Mouse (Mus musculus) embryo, embryonic 11 days (tissue): ENCODE results near the gene H13.
A peak's percentile ranks its signal among the peaks of the same experiment; 100 is the strongest.

Experiments
- DNase-seq: peaks from one replicate; pipeline ENCODE4 v3.0.0-alpha.2; 2015

Gene H13

DNA sequence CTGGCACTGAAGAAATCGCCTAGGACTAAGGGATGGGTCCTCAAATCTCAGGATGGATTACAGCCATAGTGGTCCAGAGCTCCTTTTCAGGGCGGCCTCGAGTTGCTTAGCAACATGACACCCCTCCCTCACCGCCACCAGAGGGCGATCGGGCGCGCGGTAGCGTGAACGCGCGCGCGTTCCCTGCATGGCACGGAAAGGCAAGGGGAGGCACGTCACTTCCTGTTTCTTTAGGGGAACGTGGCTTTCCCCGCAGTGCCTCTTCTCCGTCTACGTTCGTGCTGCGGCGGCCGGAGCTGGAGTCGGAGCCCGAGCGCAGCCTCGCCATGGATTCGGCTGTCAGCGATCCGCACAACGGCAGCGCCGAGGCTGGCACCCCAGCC lies at the start of gene H13:
H13 (plus strand) TSS at position 206 of the 383 bp plus-strand sequence.
- peak; percentile 97 for DNase-seq

GRCm38 (mm10) chr2:152620367-152621134 lies 48.7 kb upstream of the H13 start:
- no peak for DNase-seq

DNA sequence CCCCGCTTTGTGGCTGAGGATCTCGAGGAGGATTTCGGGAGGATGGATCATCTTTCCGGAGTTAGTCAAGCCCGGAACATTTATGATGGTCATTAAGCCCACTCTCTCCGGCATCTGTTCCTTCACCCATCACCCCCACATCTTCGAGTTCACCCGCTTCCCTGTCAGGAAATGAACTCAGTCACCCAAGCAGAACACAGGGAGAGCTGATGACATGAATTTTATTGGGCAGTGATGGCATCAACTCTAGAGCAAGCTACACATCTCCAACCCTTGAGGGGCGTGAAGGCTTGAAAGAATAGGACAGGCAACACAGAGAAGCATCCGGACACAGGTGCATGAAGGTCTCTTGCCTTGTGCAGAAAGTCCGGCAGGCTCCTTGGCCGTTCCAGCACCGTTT lies 47.1 kb upstream of the H13 start:
- DNase-seq = no peak

DNA sequence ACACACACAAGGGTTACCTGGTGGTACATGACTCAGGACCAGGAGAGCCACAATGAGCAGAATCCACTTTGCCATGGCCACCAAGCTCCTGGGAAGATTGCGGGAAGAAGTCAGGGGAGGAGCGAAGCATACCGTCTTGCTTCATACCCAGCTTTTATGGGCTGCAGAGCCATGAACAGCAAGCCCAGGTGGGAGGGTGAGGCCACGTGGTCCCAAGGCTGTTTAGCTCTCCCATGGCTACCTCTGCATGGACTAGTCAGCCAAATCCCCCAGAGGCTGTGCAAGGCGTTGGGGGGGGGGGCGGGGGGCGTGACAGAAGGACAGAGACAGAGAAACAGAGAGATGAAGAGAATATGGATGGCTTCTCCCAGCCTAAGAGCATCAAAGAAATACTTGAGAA lies 46.3 kb upstream of the H13 start, which contains the start of gene Defb25:
Defb25 (minus strand) TSS at position 101 of the 400 bp plus-strand sequence.
- no peak for DNase-seq

GRCm38 (mm10) chr2:152624566-152624965 lies 44.7 kb upstream of the H13 start:
- DNase-seq = no peak

GRCm38 (mm10) chr2:152625256-152625655 lies 44.0 kb upstream of the H13 start:
- DNase-seq = no peak

DNA sequence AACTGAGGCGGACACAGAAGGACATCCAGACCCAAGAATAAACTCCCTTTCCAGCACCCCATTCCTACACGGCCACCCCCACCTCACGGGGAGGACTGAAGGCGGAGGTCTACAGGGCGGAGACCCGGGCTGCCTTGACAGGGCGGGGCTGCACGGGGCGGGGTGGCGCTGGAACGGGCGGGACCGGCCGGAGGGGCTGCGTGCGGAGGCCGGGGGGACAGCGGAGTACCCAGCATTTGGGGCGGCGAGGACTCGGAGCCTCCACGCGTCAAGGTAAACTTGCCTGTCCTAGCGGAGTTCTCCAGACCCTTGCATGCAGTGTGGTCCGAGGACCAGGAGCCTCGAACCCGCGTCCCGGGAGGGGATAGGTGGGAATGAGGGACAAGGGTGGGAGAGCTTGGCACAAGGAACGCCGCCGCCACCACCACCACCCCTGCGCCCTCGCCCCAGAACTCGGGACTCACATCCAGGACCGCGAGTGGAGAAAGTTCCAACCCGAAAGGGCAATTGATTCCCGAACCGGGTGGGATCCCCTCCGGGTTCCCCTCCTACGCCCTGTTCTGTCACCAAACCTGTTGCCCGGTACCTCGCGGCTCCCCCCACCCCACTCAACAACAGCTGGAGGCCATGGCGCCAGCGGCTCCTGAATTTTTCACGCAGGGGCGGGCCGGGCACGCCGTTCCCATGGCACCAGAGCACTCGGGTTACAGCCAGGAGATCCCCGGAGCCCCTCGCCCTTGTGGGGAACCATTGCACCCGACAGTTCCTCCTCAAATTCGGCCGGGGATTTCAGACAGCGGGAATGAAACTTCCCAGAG lies 42.3 kb upstream of the H13 start, which contains the start of gene Rem1:
Rem1 (plus strand) TSS at position 178 of the 818 bp plus-strand sequence.
- DNase-seq = peak; percentile 58

DNA sequence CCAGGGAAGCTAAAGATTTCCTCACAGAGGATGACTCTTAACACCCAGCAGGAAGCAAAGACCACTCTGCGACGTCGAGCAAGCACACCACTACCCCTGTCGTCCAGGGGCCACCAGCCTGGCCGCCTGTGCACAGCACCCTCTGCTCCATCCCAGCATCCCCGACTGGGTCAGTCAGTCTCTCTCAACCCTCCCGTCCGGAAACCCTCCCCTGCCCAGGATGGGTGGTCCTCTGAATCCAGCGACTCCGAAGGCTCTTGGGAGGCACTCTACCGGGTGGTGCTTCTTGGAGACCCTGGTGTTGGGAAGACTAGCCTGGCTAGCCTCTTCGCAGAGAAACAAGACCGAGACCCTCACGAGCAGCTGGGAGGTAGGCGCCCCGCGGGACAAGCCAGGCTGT lies 41.2 kb upstream of the H13 start:
- DNase-seq = no peak

DNA sequence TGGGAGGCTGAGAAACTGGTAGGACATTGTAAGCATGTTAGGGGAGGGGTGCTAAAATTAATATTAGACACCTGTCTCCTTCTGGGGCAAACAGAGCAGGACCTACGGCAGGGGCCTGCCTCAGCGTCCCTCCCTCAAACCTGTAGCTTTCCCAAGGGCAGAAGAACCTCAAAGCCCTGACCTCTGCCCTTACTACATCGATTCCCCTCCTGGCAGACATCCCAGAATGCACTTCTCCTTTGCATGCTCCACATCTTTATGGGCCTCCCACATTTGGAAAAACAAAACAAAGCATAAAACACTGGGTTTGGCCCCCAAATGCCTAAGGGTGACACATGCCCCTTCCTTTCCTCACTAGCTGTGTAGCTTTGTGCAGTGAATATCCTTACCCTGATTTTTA lies 40.0 kb upstream of the H13 start:
- DNase-seq = no peak

- no peak for DNase-seq
These were observed 39.4 kb upstream of the H13 start for GRCm38 (mm10) chr2:152629904-152630303.

DNA sequence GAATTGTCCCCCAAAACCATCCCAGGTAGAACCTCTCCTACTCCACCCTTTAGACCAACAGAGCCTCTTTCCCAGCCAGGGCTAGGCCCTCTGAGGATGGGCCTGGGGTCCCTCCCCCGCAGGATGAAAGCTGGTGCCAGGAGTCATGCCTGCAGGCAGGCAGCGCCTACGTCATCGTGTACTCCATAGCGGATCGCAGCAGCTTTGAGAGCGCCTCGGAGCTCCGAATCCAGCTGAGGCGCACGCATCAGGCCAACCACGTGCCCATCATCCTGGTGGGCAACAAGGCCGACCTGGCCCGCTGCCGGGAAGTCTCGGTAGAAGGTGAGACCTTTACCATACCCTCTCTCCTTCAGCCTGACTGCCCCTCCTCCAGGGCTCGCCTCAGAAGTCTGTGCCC lies 35.9 kb upstream of the H13 start:
- DNase-seq = peak; percentile 63

GRCm38 (mm10) chr2:152634311-152634710 lies 35.0 kb upstream of the H13 start:
- DNase-seq = no peak

DNA sequence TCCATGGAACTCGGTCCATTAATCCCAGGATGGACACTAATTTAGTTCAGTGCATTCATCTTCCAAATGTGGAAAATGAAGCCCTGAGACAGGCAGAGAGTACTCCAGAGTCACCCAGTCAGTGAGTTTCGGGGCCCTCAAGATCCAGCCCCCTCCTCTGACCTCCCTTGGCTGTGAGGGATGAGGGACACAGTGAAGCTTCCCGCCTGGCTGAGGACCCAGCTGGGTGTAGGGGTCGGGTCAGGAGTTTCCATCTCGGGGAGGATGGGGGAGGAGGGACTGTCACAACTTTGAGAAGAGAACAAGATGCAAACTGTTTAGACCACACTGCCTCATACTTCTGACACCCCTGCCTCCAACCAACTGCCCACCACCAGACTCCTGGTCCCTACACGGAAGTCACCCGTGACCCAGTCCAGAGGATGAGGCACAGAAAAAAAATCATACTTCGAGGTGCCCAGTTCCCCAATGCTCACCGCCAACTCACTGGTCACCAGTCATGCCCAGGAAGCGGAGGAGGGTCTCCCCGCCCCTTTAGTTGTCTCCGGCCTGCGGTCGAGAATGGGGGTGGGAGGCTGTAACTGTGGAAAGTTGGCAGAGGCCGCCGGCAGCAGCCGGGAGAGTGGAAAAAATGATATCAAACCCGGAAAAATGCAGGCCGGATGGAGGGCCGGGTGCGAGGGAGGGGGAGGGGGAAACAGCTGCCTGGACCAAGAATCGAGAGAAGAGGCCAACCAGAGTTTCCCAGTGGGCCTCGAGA lies 32.8 kb upstream of the H13 start:
- no peak for DNase-seq

GRCm38 (mm10) chr2:152637006-152637322 lies 32.3 kb upstream of the H13 start:
- no peak for DNase-seq

GRCm38 (mm10) chr2:152637381-152637780 lies 31.9 kb upstream of the H13 start:
- no peak for DNase-seq

DNA sequence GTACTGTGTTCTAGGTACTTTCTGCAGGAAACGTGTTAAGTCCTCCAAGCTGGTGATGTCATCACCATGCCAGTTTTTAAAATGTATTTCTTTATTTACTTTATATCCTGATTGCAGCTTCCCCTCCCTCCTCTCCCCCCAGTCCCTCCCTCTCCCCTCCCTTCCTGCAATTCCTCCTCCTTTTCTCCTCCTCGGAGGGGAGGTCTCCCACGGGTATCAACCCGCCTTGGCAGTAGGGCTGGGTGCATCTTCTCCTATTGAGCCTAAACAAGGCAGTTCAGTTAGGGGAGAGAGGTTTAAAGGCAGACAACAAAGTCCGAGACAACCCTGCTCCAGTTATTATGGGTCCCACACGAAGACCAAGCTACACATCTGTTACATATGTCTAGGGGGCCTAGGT lies 30.4 kb upstream of the H13 start:
- no peak for DNase-seq

DNA sequence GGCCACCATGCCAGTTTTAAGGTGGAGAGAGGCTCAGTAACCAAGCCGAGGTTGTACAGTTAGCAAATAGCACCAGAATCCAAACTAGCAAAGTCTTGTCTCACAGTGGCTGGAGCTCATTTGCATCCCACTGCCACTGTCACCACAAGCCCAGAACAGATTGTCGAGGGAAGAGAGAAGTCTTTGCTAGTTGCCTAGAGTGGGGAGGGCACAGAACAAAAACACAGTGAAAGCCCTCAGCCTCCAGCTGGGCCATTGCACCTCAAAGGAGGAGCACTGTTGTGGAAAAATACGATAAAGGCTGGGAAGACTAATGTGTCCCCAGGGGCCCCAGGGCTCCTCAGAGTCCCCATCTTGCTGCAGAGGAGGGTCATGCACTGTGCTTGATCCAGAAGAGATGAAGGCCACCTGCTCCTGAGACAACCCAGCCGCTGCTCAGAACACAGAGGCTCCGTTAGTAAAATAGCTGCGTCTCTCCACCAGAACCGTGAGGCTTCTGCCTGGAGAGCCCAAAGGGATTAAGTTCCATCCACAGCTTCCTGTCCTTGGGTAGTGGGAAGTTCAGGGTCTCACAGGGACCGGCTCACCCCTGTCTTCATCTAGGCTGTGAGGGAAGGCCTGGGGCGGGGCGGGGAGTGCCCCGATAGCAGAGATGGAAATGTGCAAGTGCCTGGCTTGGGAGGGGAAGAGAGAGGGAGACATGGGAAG lies 29.7 kb upstream of the H13 start:
- peak; percentile 42 for DNase-seq

DNA sequence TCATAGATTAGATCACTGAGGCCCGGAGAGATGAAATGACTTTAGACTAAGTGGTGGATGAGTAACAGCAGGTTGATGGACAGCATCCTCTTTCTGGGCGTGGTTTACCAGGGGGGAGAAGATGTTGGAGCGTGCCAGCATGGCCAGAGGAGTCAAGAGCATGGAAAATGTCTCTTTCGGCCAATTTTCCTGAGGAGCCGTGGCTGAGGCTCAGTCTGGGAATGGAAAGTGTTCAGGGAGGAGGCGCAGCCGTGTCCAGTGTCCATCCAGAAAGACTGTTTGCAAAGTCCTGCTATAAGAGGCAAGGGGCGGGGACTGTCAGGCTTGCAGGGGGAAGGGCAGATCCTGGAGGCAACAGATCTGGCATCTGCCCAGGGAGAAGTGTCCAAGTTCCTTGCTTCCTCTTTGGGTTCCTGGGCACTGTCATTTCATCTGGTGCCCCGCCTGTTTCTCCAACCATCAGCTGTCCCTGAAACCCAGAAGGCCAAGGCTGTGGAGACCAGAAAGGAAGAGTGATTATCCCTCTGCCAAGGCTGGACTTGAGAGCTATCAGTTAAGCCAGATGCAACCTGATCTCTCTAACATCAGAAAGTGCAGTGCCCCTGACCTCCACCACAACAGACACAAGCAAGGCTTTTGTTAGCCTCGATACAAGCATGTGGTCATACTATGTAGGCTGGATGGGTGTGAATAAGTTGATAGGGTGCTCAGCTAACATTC lies 16.2 kb upstream of the H13 start:
- DNase-seq = no peak

GRCm38 (mm10) chr2:152653874-152654715 lies 15.2 kb upstream of the H13 start:
- DNase-seq = peak; percentile 40

- peak; percentile 21 for DNase-seq
These were observed 11.9 kb upstream of the H13 start for GRCm38 (mm10) chr2:152657398-152657797.

DNA sequence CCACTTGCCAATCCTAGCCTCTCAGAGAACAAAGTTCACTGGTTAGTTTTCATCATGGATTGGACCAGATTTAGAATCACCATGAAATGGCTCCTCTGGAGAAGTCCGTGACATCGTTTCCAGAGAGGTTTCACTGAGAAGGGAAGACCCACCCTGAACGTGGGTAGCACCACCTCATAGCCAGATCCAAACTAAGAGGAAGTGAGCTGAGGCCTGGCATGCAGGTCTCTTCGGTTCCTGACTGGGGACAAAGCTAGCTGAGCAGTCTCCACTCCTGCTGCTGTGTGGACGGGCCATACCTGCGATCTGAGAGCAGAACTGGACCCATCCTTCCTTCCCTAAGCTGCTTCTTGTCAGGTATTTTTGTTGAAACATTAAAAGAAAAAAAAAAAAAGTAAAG lies 8.1 kb upstream of the H13 start:
- DNase-seq = no peak
